Mouse (Mus musculus): ENCODE measurements around the gene Astn2.

GRCm38 (mm10) chr4:65610896-65611295 lies 793.5 kb downstream of the Astn2 start:
- TF ChIP-seq TCF12 (IDR thresholded peaks at IDR 0.05; ENCODE audit: insufficient read depth, poor library complexity, severe bottlenecking) (no peak), SRF (IDR thresholded peaks at IDR 0.05; ENCODE audit: control insufficient read depth, insufficient read length, low read depth) (no peak), POLR2AphosphoS2 (IDR thresholded peaks at IDR 0.05; ENCODE audit: insufficient read length, low read depth) (no peak), USF1 (IDR thresholded peaks at IDR 0.05; ENCODE audit: low read depth) (no peak), POLR2A (IDR thresholded peaks at IDR 0.05; ENCODE audit: insufficient read length, low read depth) (no peak), MYOG (IDR thresholded peaks at IDR 0.05; ENCODE audit: control insufficient read depth in 1 of 3, insufficient read depth in 1 of 3, insufficient read length in 2 of 3, low read depth in 2 of 3) (no peak), CEBPB (IDR thresholded peaks at IDR 0.05; ENCODE audit: insufficient read depth, poor library complexity, severe bottlenecking) (no peak), MAX (IDR thresholded peaks at IDR 0.05; ENCODE audit: low read depth) (no peak), MYOD1 (IDR thresholded peaks at IDR 0.05; ENCODE audit: control insufficient read depth in 1 of 3, insufficient read length in 2 of 3, low read depth in 2 of 3) (no peak), E2F4 (IDR thresholded peaks at IDR 0.05; ENCODE audit: insufficient read depth) (no peak), TCF3 (IDR thresholded peaks at IDR 0.05; ENCODE audit: insufficient read length, low read depth) (no peak)

All from myocyte (in vitro differentiated cells).